Mouse (Mus musculus): ENCODE results near the gene Il17rb. TPM values are rescaled to one million over a fixed set of nuclear protein-coding genes. Genes with fewer than 3 reads are reported as not detected.

Il17rb gene
- polyA plus RNA-seq, 1 experiment, result not detected

DNA sequence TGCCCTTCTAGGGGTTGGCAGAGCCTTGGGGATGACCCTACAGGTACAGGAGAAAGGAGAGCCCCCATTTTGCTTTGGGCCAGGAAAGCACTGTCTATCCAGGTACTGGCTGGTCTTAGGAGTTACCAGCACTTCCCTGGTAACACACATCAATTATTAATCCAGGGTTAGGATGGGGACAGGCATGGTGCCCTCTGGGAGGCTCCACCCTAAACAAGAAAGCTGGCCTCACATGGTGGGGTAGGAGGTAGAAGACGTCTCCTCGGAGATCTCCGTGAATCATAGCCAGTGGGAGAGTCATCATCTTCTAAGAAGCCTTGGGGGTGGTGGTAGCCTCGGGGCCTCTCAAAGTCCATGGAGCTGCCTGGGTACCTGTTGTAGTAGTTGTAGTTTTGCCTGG, 38.3 kb upstream of the Il17rb start:
- H3K27me3 ChIP-seq (ENCODE audit: control insufficient read depth, insufficient read depth, low read length, poor library complexity, severe bottlenecking), result no peaks in the 10 kb centered on the region
- TF ChIP-seq EP300 (IDR thresholded peaks at IDR 0.05; ENCODE audit: insufficient read depth, low read depth, low read length) (no peak), CTCF (IDR thresholded peaks at IDR 0.05; ENCODE audit: low read depth, low read length) (no peak), POLR2A (IDR thresholded peaks at IDR 0.05; ENCODE audit: insufficient read depth, low read length) (no peak)
- no peak overlapping the region for H3K9ac ChIP-seq (ENCODE audit: low read depth, poor library complexity, severe bottlenecking)
- no peaks in the 10 kb centered on the region for H3K4me1 ChIP-seq (ENCODE audit: control insufficient read depth, insufficient read depth, low read length)
- H3K9me3 ChIP-seq (replicated peaks; ENCODE audit: control insufficient read depth, insufficient read depth, low read length, poor library complexity, severe bottlenecking), result no peaks in the 10 kb centered on the region
- H3K27ac ChIP-seq (ENCODE audit: insufficient read depth, low read length), result no peak overlapping the region
- no peak overlapping the region for H3K4me3 ChIP-seq (ENCODE audit: low read depth, low read length)
- no peaks in the 10 kb centered on the region for H3K36me3 ChIP-seq (ENCODE audit: control insufficient read depth, insufficient read depth, low read length, poor library complexity, severe bottlenecking)

GRCm38 (mm10) chr14:30045704-30046220, 37.1 kb upstream of the Il17rb start:
- H3K9ac ChIP-seq (ENCODE audit: low read depth, poor library complexity, severe bottlenecking), result no peak overlapping the region
- no peaks in the 10 kb centered on the region for H3K9me3 ChIP-seq (replicated peaks; ENCODE audit: control insufficient read depth, insufficient read depth, low read length, poor library complexity, severe bottlenecking)
- no peak overlapping the region for H3K27ac ChIP-seq (ENCODE audit: insufficient read depth, low read length)
- H3K36me3 ChIP-seq (ENCODE audit: control insufficient read depth, insufficient read depth, low read length, poor library complexity, severe bottlenecking), result no peaks in the 10 kb centered on the region
- H3K4me1 ChIP-seq (ENCODE audit: control insufficient read depth, insufficient read depth, low read length), result no peaks in the 10 kb centered on the region
- H3K4me3 ChIP-seq (ENCODE audit: low read depth, low read length), result no peak overlapping the region
- TF ChIP-seq EP300 (IDR thresholded peaks at IDR 0.05; ENCODE audit: insufficient read depth, low read depth, low read length) (no peak), CTCF (IDR thresholded peaks at IDR 0.05; ENCODE audit: low read depth, low read length) (no peak), POLR2A (IDR thresholded peaks at IDR 0.05; ENCODE audit: insufficient read depth, low read length) (no peak)
- no peaks in the 10 kb centered on the region for H3K27me3 ChIP-seq (ENCODE audit: control insufficient read depth, insufficient read depth, low read length, poor library complexity, severe bottlenecking)

DNA sequence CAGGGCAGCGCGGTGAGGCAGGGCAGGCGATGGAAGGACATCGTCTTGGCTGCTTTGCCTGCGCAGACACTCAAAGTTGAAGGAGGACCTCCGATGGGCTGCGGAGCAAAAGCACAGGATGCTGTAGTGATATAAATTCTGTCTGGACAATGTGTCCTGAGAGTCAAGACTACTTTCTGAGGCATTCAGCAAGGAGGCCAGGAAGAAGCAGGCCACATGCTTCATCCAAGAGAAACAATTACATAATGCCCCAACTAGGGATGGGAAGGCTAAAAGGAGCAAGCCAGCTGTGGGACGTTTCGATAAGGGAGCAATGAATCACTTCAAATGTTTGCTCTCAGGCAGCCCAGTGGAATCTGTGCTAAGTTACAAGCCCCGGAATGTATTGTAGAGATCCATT, 36.5 kb upstream of the Il17rb start:
- H3K27me3 ChIP-seq (ENCODE audit: control insufficient read depth, insufficient read depth, low read length, poor library complexity, severe bottlenecking), result no peaks in the 10 kb centered on the region
- H3K9me3 ChIP-seq (replicated peaks; ENCODE audit: control insufficient read depth, insufficient read depth, low read length, poor library complexity, severe bottlenecking), result no peaks in the 10 kb centered on the region
- no peaks in the 10 kb centered on the region for H3K4me1 ChIP-seq (ENCODE audit: control insufficient read depth, insufficient read depth, low read length)
- H3K36me3 ChIP-seq (ENCODE audit: control insufficient read depth, insufficient read depth, low read length, poor library complexity, severe bottlenecking), result no peaks in the 10 kb centered on the region
- H3K27ac ChIP-seq (ENCODE audit: insufficient read depth, low read length), result no peak overlapping the region
- no peak overlapping the region for H3K4me3 ChIP-seq (ENCODE audit: low read depth, low read length)
- H3K9ac ChIP-seq (ENCODE audit: low read depth, poor library complexity, severe bottlenecking), result no peak overlapping the region
- TF ChIP-seq POLR2A (IDR thresholded peaks at IDR 0.05; ENCODE audit: insufficient read depth, low read length) (no peak), EP300 (IDR thresholded peaks at IDR 0.05; ENCODE audit: insufficient read depth, low read depth, low read length) (no peak), CTCF (IDR thresholded peaks at IDR 0.05; ENCODE audit: low read depth, low read length) (no peak)

GRCm38 (mm10) chr14:30043356-30043940, 34.8 kb upstream of the Il17rb start:
- Histone ChIP-seq H3K27me3 (ENCODE audit: control insufficient read depth, insufficient read depth, low read length, poor library complexity, severe bottlenecking) (no peaks in the 10 kb centered on the region), H3K27ac (ENCODE audit: insufficient read depth, low read length) (no peak overlapping the region), H3K36me3 (ENCODE audit: control insufficient read depth, insufficient read depth, low read length, poor library complexity, severe bottlenecking) (no peaks in the 10 kb centered on the region), H3K4me1 (ENCODE audit: control insufficient read depth, insufficient read depth, low read length) (no peaks in the 10 kb centered on the region), H3K4me3 (ENCODE audit: low read depth, low read length) (no peak overlapping the region), H3K9me3 (replicated peaks; ENCODE audit: control insufficient read depth, insufficient read depth, low read length, poor library complexity, severe bottlenecking) (no peaks in the 10 kb centered on the region), H3K9ac (ENCODE audit: low read depth, poor library complexity, severe bottlenecking) (no peak overlapping the region)
- TF ChIP-seq POLR2A (IDR thresholded peaks at IDR 0.05; ENCODE audit: insufficient read depth, low read length) (no peak), EP300 (IDR thresholded peaks at IDR 0.05; ENCODE audit: insufficient read depth, low read depth, low read length) (no peak), CTCF (IDR thresholded peaks at IDR 0.05; ENCODE audit: low read depth, low read length) (no peak)

GRCm38 (mm10) chr14:30041836-30042235, 33.1 kb upstream of the Il17rb start:
- Histone ChIP-seq H3K9ac (ENCODE audit: low read depth, poor library complexity, severe bottlenecking) (no peak overlapping the region), H3K4me3 (ENCODE audit: low read depth, low read length) (no peak overlapping the region), H3K27me3 (ENCODE audit: control insufficient read depth, insufficient read depth, low read length, poor library complexity, severe bottlenecking) (no peaks in the 10 kb centered on the region), H3K36me3 (ENCODE audit: control insufficient read depth, insufficient read depth, low read length, poor library complexity, severe bottlenecking) (no peaks in the 10 kb centered on the region), H3K9me3 (replicated peaks; ENCODE audit: control insufficient read depth, insufficient read depth, low read length, poor library complexity, severe bottlenecking) (no peaks in the 10 kb centered on the region), H3K27ac (ENCODE audit: insufficient read depth, low read length) (no peak overlapping the region), H3K4me1 (ENCODE audit: control insufficient read depth, insufficient read depth, low read length) (no peaks in the 10 kb centered on the region)
- TF ChIP-seq POLR2A (IDR thresholded peaks at IDR 0.05; ENCODE audit: insufficient read depth, low read length) (no peak), EP300 (IDR thresholded peaks at IDR 0.05; ENCODE audit: insufficient read depth, low read depth, low read length) (no peak), CTCF (IDR thresholded peaks at IDR 0.05; ENCODE audit: low read depth, low read length) (no peak)

DNA sequence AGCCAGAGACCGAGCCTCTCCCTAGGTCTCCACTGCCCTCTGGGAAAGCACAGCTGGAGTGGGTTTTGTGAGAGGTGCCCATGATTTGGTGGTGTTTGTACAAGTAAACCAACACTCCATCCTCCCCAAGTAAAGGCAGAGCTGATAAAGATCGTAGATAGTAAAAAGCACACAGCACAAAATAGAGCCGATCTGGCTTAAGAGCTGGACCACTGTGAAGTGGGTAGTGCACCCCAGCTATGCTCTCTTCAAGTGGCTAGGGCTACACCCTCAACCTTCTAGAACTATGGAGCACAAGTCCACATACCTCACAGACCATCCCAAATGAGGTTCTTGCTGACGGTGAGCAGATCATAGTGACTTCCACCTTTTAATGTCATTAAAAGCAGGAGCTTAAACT, 30.7 kb upstream of the Il17rb start:
- Histone ChIP-seq H3K27me3 (ENCODE audit: control insufficient read depth, insufficient read depth, low read length, poor library complexity, severe bottlenecking) (no peaks in the 10 kb centered on the region), H3K9ac (ENCODE audit: low read depth, poor library complexity, severe bottlenecking) (no peak overlapping the region), H3K9me3 (replicated peaks; ENCODE audit: control insufficient read depth, insufficient read depth, low read length, poor library complexity, severe bottlenecking) (no peaks in the 10 kb centered on the region), H3K4me1 (ENCODE audit: control insufficient read depth, insufficient read depth, low read length) (no peaks in the 10 kb centered on the region), H3K27ac (ENCODE audit: insufficient read depth, low read length) (no peak overlapping the region), H3K36me3 (ENCODE audit: control insufficient read depth, insufficient read depth, low read length, poor library complexity, severe bottlenecking) (no peaks in the 10 kb centered on the region), H3K4me3 (ENCODE audit: low read depth, low read length) (no peak overlapping the region)
- no peak for TF ChIP-seq POLR2A (IDR thresholded peaks at IDR 0.05; ENCODE audit: insufficient read depth, low read length)
- no peak for TF ChIP-seq EP300 (IDR thresholded peaks at IDR 0.05; ENCODE audit: insufficient read depth, low read depth, low read length)
- TF ChIP-seq CTCF (IDR thresholded peaks at IDR 0.05; ENCODE audit: low read depth, low read length), result no peak
